Mouse (Mus musculus) forebrain, embryonic 16.5 days (tissue): Measurements from ENCODE around the gene Vps35l. TPM values are rescaled to one million over a fixed set of nuclear protein-coding genes. Genes with fewer than 3 reads are reported as not detected.

Experiments
- ATAC-seq: fragments of 200-750 bp; cut with Nextera tagmentation; 2 replicates; pipeline ENCODE4 v1.8.0; 2017; ENCODE audit warnings: mild to moderate bottlenecking, moderate library complexity
- H3K27ac ChIP-seq: fragments of 300-500 bp; sonication (generic); 2 replicates; pipeline ENCODE4 v1.5.1; 2014; ENCODE audit warnings: low read length, control low read depth
- H3K27me3 ChIP-seq: fragments of 300-500 bp; sonication (generic); replicated peaks from 2 replicates; pipeline ENCODE4 v1.6.1; 2014; ENCODE audit warnings: low read length; ENCODE audit not compliant: control insufficient read depth, insufficient read depth
- H3K36me3 ChIP-seq: fragments of 300-500 bp; sonication (generic); 2 replicates; pipeline ENCODE4 v1.6.1; 2014; ENCODE audit not compliant: control insufficient read depth, insufficient read depth
- H3K4me1 ChIP-seq: fragments of 300-500 bp; sonication (generic); replicated peaks from 2 replicates; pipeline ENCODE4 v1.6.1; 2014; ENCODE audit warnings: low read length; ENCODE audit not compliant: control insufficient read depth, insufficient read depth
- H3K4me2 ChIP-seq: fragments of 300-500 bp; sonication (generic); 2 replicates; pipeline ENCODE4 v1.6.1; 2014; ENCODE audit warnings: mild to moderate bottlenecking, low read length, control low read depth
- H3K4me3 ChIP-seq: fragments of 300-500 bp; sonication (generic); replicated peaks from 2 replicates; pipeline ENCODE4 v1.5.1; 2014; ENCODE audit warnings: mild to moderate bottlenecking, low read length, control low read depth
- H3K9ac ChIP-seq: fragments of 300-500 bp; sonication (generic); replicated peaks from 2 replicates; pipeline ENCODE4 v1.6.1; 2014; ENCODE audit warnings: low read depth, low read length, control low read depth
- H3K9me3 ChIP-seq: fragments of 300-500 bp; sonication (generic); 2 replicates; pipeline ENCODE4 v1.6.1; 2016; ENCODE audit warnings: low read length; ENCODE audit not compliant: control insufficient read depth
- WGBS: fragments of 180-500 bp; shearing (Covaris S2); extraction: QIAGEN DNeasy Blood & Tissue Kit; methylation state at CpG from one replicate; pipeline ENCODE4 v1.1.7; 2014; 5-methylcytosine and 5-hydroxymethylcytosine counted together
- polyA plus RNA-seq: library from polyadenylated mRNA; unstranded; fragments of >200 nt; fragmentation: Nextera tagmentation; extraction: Ambion mirVana; gene quantifications from 2 replicates; pipeline ENCODE4 v1.2.1, GENCODE M21; 2015

Vps35l gene
- polyA plus RNA-seq, 1 experiment from 2014 or later: 103 TPM

DNA sequence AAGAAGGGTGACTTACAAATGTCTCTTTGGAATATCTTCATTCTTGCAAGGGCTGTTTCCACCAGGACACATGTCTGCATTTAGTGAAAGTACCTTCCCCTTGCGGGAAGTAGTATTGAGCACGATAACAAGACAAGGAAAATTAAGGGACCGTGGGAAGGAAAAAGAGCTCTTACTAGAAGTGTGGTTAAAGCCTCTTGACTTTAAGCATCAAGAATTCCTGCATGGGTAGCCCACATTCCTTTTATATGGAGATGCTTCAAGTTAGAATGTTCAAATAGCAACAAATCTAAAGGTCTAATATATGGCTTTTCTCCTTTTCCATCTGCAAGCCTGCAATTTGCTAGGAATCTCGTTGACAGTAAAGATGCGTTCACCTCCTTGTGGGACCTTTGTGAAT, 33.5 kb upstream of the Vps35l start:
- WGBS: 96% methylated on average over 5 of the region's 5 CpGs
- Histone ChIP-seq H3K9me3 (no peaks in the 10 kb centered on the region), H3K9ac (no peak overlapping the region), H3K27ac (no peak overlapping the region), H3K36me3 (no peaks in the 10 kb centered on the region), H3K4me3 (no peak overlapping the region), H3K4me2 (no peak overlapping the region), H3K4me1 (peaks cover 21% of the 10 kb centered on the region), H3K27me3 (no peaks in the 10 kb centered on the region)
- no peak for ATAC-seq

DNA sequence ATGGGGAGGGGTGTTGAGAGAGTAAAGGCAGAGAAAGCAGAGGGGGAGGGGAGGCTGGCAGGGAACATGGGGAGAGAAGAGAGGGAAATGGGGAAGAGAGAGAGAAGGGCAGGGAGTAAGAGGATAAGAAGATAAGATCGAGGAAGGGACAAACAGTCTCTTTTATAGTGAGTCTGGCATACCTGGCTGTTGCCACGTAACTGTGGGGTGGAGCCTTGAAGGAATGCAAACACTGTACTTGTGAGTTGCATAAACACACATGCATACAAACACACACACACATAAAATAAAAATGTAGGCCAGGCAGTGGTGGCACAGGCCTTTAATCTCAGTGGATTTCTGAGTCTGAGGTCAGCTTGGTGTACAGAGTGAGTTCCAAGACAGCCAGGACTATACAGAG, 32.8 kb upstream of the Vps35l start:
- Histone ChIP-seq H3K9ac (no peak overlapping the region), H3K36me3 (no peaks in the 10 kb centered on the region), H3K4me3 (no peak overlapping the region), H3K4me2 (no peak overlapping the region), H3K4me1 (peaks cover 21% of the 10 kb centered on the region), H3K27me3 (no peaks in the 10 kb centered on the region), H3K9me3 (no peaks in the 10 kb centered on the region), H3K27ac (no peak overlapping the region)
- ATAC-seq: no peak
- 85% methylated on average over 2 of the region's 2 CpGs for WGBS

DNA sequence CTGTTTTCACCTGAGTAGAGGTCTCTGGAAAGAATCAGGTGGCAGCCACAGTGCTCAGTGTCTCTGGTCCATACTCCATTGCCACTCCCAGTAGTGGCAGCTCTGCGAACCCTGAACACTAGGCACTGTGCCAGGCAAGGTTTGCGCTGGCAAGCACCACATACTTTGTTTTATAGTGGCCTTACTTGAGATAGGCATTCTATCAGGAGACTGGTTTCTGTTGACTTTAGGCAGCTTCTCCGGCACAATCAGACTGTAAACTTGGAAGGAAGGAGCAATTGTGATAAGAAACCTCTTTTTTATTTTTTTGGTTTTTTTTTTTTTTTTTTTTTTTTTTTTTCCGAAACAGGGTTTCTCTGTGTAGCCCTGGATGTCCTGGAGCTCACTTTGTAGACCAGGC, 32.0 kb upstream of the Vps35l start:
- Histone ChIP-seq H3K4me2 (no peak overlapping the region), H3K27ac (no peak overlapping the region), H3K27me3 (no peaks in the 10 kb centered on the region), H3K9ac (no peak overlapping the region), H3K36me3 (no peaks in the 10 kb centered on the region), H3K4me3 (no peak overlapping the region), H3K4me1 (peaks cover 22% of the 10 kb centered on the region), H3K9me3 (no peaks in the 10 kb centered on the region)
- no peak for ATAC-seq
- 81% methylated on average over 4 of the region's 4 CpGs for WGBS

- Histone ChIP-seq H3K9ac (no peak overlapping the region), H3K4me2 (no peak overlapping the region), H3K9me3 (no peaks in the 10 kb centered on the region), H3K4me1 (peaks cover 18% of the 10 kb centered on the region), H3K36me3 (no peaks in the 10 kb centered on the region), H3K27ac (no peak overlapping the region), H3K27me3 (no peaks in the 10 kb centered on the region), H3K4me3 (no peak overlapping the region)
- WGBS: 61% methylated on average over 5 of the region's 5 CpGs
- ATAC-seq: no peak
These were observed 29.2 kb upstream of the Vps35l start for GRCm38 (mm10) chr7:118710776-118711175.

GRCm38 (mm10) chr7:118712228-118713173, 27.5 kb upstream of the Vps35l start, which contains the start of gene Ccp110:
Ccp110 (plus strand) TSS chr7:118712552.
- peak within 1 kb of the TSS; percentile 63 for H3K4me3 ChIP-seq
- no peaks in the 10 kb centered on the region for H3K27me3 ChIP-seq
- no peaks in the 10 kb centered on the region for H3K36me3 ChIP-seq
- ATAC-seq: peak; percentile 99
- H3K9me3 ChIP-seq: no peaks in the 10 kb centered on the region
- under 1% methylated on average over 48 of the region's 48 CpGs for WGBS
- H3K4me1 ChIP-seq: peaks cover 14% of the 10 kb centered on the region
- peak within 1 kb of the TSS; percentile 69 for H3K9ac ChIP-seq
- peak within 1 kb of the TSS; percentile 65 for H3K4me2 ChIP-seq
- peak within 1 kb of the TSS; percentile 47 for H3K27ac ChIP-seq

DNA sequence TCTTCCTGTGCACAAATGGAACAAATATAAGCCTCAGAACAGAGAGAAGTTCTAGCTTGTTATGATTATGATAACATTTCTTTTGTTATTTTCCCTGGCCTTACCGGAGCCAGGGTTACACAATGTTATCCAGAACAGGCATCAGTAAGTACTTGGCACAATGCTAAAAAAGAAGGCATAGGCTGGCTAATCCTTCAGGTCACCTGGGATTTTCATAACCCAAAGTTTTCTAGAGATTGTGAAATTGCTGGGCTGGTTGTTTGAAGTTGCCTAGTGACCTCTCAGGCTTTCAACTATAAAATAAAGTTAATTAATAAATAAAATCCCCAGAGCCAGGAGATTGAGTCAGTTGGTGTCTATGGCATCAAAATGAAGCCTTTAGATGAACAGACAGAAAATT, 25.2 kb upstream of the Vps35l start:
- H3K27ac ChIP-seq: no peak overlapping the region
- H3K9me3 ChIP-seq: no peaks in the 10 kb centered on the region
- peaks cover 14% of the 10 kb centered on the region for H3K4me1 ChIP-seq
- WGBS: 95% methylated on average over 1 of the region's 1 CpGs
- H3K4me3 ChIP-seq: no peak overlapping the region
- no peak overlapping the region for H3K9ac ChIP-seq
- no peaks in the 10 kb centered on the region for H3K27me3 ChIP-seq
- no peak overlapping the region for H3K4me2 ChIP-seq
- H3K36me3 ChIP-seq: peaks cover 5% of the 10 kb centered on the region; the same call in 1 of the 2 replicates
- ATAC-seq: no peak

- Histone ChIP-seq H3K9me3 (no peaks in the 10 kb centered on the region), H3K36me3 (peaks cover 14% of the 10 kb centered on the region; the same call in 1 of the 2 replicates), H3K9ac (no peak overlapping the region), H3K27me3 (no peaks in the 10 kb centered on the region), H3K4me2 (no peak overlapping the region), H3K4me3 (no peak overlapping the region), H3K27ac (no peak overlapping the region), H3K4me1 (peaks cover 12% of the 10 kb centered on the region)
- no peak for ATAC-seq
- WGBS: 95% methylated on average over 4 of the region's 4 CpGs
These were observed 22.0 kb upstream of the Vps35l start for GRCm38 (mm10) chr7:118718066-118718465.

DNA sequence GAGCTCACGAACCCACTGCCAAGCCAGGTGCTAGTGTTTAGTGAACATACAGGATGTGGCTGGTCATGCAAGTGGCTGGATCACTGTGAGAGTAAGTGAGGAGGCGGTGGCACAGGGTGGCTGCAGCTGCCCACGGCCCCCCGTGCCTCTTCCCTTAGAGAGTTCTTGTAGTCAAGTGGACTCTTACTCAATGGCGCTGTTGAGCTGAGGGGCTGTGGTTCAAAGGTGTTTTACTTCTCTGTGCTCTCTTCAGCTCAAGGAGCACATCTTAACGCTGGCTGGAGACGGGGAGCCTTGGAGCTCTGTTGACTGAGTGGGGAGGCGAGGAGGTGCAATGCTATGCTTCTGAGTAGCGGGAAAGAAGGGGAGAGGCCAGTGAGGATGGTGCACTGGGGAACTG, 16.1 kb upstream of the Vps35l start:
- H3K4me2 ChIP-seq: no peak overlapping the region
- peaks cover 18% of the 10 kb centered on the region for H3K36me3 ChIP-seq
- WGBS: 90% methylated on average over 9 of the region's 9 CpGs
- H3K9ac ChIP-seq: no peak overlapping the region
- no peaks in the 10 kb centered on the region for H3K9me3 ChIP-seq
- no peaks in the 10 kb centered on the region for H3K27me3 ChIP-seq
- no peak for ATAC-seq
- no peaks in the 10 kb centered on the region for H3K4me1 ChIP-seq
- H3K4me3 ChIP-seq: no peak overlapping the region
- H3K27ac ChIP-seq: no peak overlapping the region

DNA sequence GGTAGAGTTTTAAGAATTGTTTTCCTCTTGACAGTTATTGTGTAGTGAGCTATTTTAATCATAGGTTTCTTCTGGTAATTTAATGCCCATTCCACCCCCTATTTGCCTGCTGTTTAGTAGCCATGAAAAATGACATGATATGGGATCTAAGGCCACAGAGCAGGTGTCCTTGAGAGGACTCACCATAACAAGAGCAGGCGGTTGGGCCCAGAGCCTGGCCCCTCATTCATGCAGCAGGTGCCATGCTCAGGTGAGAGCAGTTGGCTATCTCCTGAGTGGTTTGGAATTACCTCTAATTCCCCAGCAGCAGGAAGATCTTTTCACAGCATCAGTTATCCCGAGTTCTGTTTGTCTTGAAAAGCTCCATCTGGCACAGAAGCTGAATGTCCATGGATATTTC, 14.6 kb upstream of the Vps35l start:
- WGBS: 91% methylated on average over 2 of the region's 2 CpGs
- H3K27ac ChIP-seq: no peak overlapping the region
- H3K36me3 ChIP-seq: peaks cover 16% of the 10 kb centered on the region
- no peak overlapping the region for H3K9ac ChIP-seq
- ATAC-seq: no peak
- H3K4me1 ChIP-seq: no peaks in the 10 kb centered on the region
- no peak overlapping the region for H3K4me3 ChIP-seq
- no peak overlapping the region for H3K4me2 ChIP-seq
- H3K9me3 ChIP-seq: no peaks in the 10 kb centered on the region
- H3K27me3 ChIP-seq: no peaks in the 10 kb centered on the region
